8 mouse cellular contexts compared by ENCODE assay signal in genomic region chr4:106837964-106838363, GRCm38 (mm10). TPM values are rescaled to one million over a fixed set of nuclear protein-coding genes. Genes with fewer than 3 reads are reported as not detected.
A peak's percentile ranks its signal among the peaks of the same experiment; 100 is the strongest.
DNase-seq lines count a peak whose midpoint lies in the region; ATAC-seq lines count a peak whose summit lies in the region.

No protein-coding gene starts in this region.

- H3K9me3 ChIP-seq in hindbrain, embryonic 13.5 days = no peaks in the 10 kb centered on the region
- H3K9me3 ChIP-seq in midbrain, embryonic 10.5 days (replicated peaks) = no peaks in the 10 kb centered on the region
- no peaks in the 10 kb centered on the region for H3K9me3 ChIP-seq in stomach, embryonic 14.5 days (ENCODE audit: control insufficient read depth, low read depth, low read length)

- no peaks in the 10 kb centered on the region for H3K36me3 ChIP-seq in hindbrain, embryonic 13.5 days
- no peaks in the 10 kb centered on the region for H3K36me3 ChIP-seq in midbrain, embryonic 10.5 days
- H3K36me3 ChIP-seq in stomach, embryonic 14.5 days (ENCODE audit: control insufficient read depth, insufficient read depth, low read length) = no peaks in the 10 kb centered on the region

- H3K27me3 ChIP-seq in hindbrain, embryonic 13.5 days = no peaks in the 10 kb centered on the region
- H3K27me3 ChIP-seq in midbrain, embryonic 10.5 days (ENCODE audit: low read depth, poor library complexity, severe bottlenecking) = peaks cover 17% of the 10 kb centered on the region
- H3K27me3 ChIP-seq in stomach, embryonic 14.5 days (ENCODE audit: control insufficient read depth, insufficient read depth, low read length) = no peaks in the 10 kb centered on the region

- peak; percentile 35 to 58 for DNase-seq in adrenal gland, adult 18-20 months (ENCODE audit: low spot score in 2 of 2)
- DNase-seq in cerebellum, postnatal 25 days = peak; percentile 52 to 69
- peak; percentile 48 for DNase-seq in gastrocnemius, adult 18-20 months (ENCODE audit: low spot score)
- peak; percentile 55 to 73 for DNase-seq in left cerebral cortex, adult 18-20 months (ENCODE audit: low spot score in 2 of 2)
- DNase-seq in midbrain, embryonic 10.5 days (ENCODE audit: low spot score) = peak; percentile 75
- DNase-seq in T-cell, adult 2 months (ENCODE audit: low spot score) = no peak

- peak overlapping the region; percentile 100 for H3K27ac ChIP-seq in hindbrain, embryonic 13.5 days
- H3K27ac ChIP-seq in midbrain, embryonic 10.5 days (replicated peaks) = peak overlapping the region; percentile 98
- peak overlapping the region; percentile 99; the same call in 1 of the 2 replicates for H3K27ac ChIP-seq in stomach, embryonic 14.5 days (ENCODE audit: low read length)

- peak overlapping the region; percentile 100 for H3K4me2 ChIP-seq in hindbrain, embryonic 13.5 days
- H3K4me2 ChIP-seq in stomach, embryonic 14.5 days (replicated peaks; ENCODE audit: low read depth, low read length) = peak overlapping the region; percentile 54

- peak; percentile 29 for ATAC-seq in hindbrain, embryonic 13.5 days (ENCODE audit: low FRiP score)
- peak; percentile 38 for ATAC-seq in stomach, embryonic 14.5 days (ENCODE audit: insufficient number of reproducible peaks, insufficient read depth, low FRiP score, low read depth)

- H3K9ac ChIP-seq in hindbrain, embryonic 13.5 days = peak overlapping the region; percentile 62; the same call in 1 of the 2 replicates
- H3K9ac ChIP-seq in stomach, embryonic 14.5 days (replicated peaks; ENCODE audit: low read depth, low read length) = no peak overlapping the region; the same call in 1 of the 2 replicates

- peak overlapping the region; percentile 26 for H3K4me3 ChIP-seq in hindbrain, embryonic 13.5 days
- peak overlapping the region; percentile 69 for H3K4me3 ChIP-seq in midbrain, embryonic 10.5 days
- H3K4me3 ChIP-seq in stomach, embryonic 14.5 days (ENCODE audit: low read depth, low read length) = peak overlapping the region; percentile 15; the same call in 1 of the 2 replicates

- peaks cover 61% of the 10 kb centered on the region for H3K4me1 ChIP-seq in hindbrain, embryonic 13.5 days (replicated peaks)
- H3K4me1 ChIP-seq in midbrain, embryonic 10.5 days = peaks cover 67% of the 10 kb centered on the region
- H3K4me1 ChIP-seq in stomach, embryonic 14.5 days (ENCODE audit: control insufficient read depth, insufficient read depth, low read length) = peaks cover 38% of the 10 kb centered on the region

- WGBS in hindbrain, embryonic 13.5 days = 1% methylated on average over 13 of the region's 18 CpGs
- 0% methylated on average over 17 of the region's 18 CpGs for WGBS in midbrain, embryonic 10.5 days
- under 1% methylated on average over 18 of the region's 18 CpGs for WGBS in stomach, embryonic 14.5 days

RNA-seq across cellular contexts. Expression of gene Acot11, which starts 33.2 kb away (rescaled TPM):
- 100 to 1,000 TPM in 1 of 2 experiments, 10 to 100 TPM in 1; 99.8 to 239 TPM for total RNA-seq in adrenal gland, adult 18-20 months (2021)
- 10 to 100 TPM in 1 of 2 experiments, 1 to 10 TPM in 1; 9.9 to 13.2 TPM for total RNA-seq in gastrocnemius, adult 18-20 months (2021)
- polyA plus RNA-seq in hindbrain, embryonic 13.5 days (2015; fragmentation: Nextera tagmentation; extraction: Ambion mirVana) = 1.3 and 1.5 TPM in 2 replicates
- total RNA-seq in left cerebral cortex, adult 18-20 months (2021) = 10 to 100 TPM; 35.0 to 57.5 TPM
- polyA plus RNA-seq in midbrain, embryonic 10.5 days (2016; fragmentation: Nextera tagmentation; extraction: Ambion mirVana) = 2.0 and 2.2 TPM in 2 replicates
- polyA plus RNA-seq in stomach, embryonic 14.5 days (2014; fragmentation: Nextera tagmentation; extraction: Ambion mirVana) = 3.7 and 3.9 TPM in 2 replicates

Comparison
In these comparisons a context has a peak if more than half of its experiments do, and no peak if none do; other contexts are left out.
1. H3K4me3 ChIP-seq: peak in every context shown above with its lines; median percentile 69 in midbrain, embryonic 10.5 days; 26 in hindbrain, embryonic 13.5 days; 15 in stomach, embryonic 14.5 days.